Mouse (Mus musculus) bone marrow, adult 2 months (tissue): ENCODE results near the gene Tesk1.

Source experiments
- CTCF ChIP-seq: fragments of 200-500 bp; IDR thresholded peaks from 2 replicates; pipeline ENCODE4 v1.5.1; 2011; ENCODE audit warnings: low read length, control low read depth; ENCODE audit not compliant: control insufficient read depth, insufficient read depth
- POLR2A ChIP-seq: fragments of 200-500 bp; IDR thresholded peaks from 2 replicates; pipeline ENCODE4 v1.6.1; 2011; ENCODE audit warnings: low read depth, mild to moderate bottlenecking, control low read depth, low read length, borderline replicate concordance; ENCODE audit not compliant: control insufficient read depth

- TF ChIP-seq CTCF (no peak), POLR2A (no peak)
Measured at GRCm38 (mm10) chr4:43480985-43481384, 39.2 kb downstream of the Tesk1 start.
